Mouse (Mus musculus): ENCODE results near the gene Slco2a1. TPM values are rescaled to one million over a fixed set of nuclear protein-coding genes. Genes with fewer than 3 reads are reported as not detected.

Gene Slco2a1
- polyA plus RNA-seq, 1 experiment from 2014 or later: 15.2 TPM

DNA sequence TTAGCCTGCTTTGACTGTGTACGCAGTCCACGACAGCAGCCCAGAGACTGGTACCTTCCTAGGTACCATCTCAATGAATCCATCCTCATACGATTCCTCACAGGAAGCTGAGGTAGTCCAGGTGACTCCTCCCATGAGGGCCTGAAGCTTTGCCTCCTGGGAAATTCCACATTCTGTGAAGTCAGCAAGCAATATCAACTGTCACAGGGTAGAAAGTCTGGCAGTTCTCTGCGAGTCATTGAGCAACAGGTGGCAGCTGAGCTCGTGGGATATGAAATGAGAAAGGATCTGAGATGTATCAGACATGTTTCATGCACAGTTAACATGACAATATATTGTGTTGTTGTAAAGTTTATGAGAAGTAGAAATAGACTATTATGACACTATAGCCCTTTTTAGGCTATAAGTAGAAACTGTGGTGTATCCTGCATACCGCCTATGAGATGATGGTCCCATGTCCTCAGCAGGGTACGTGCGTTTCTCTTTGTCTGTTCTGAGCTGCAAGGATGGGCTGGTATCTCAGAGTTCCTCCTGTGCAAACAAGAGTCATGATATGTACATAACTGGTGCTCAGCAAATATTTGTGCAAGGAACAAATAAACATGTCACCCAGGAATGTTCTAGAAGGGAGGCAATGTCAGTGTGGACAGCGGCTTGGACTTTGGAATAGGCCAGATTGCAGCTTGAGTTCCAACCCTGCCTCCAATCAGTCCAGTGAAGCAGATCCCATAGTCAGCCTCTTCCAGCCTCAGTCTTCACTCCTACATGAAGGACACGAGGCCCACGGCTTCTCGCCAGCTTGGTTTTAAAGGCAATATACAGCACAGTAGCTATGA lies 7.5 kb downstream of the Slco2a1 start:
- Histone ChIP-seq H3K4me3 (ENCODE audit: low read length) (no peak overlapping the region), H3K4me1 (ENCODE audit: control insufficient read depth, insufficient read depth, low read length) (peaks cover 9% of the 10 kb centered on the region; the same call in 1 of the 2 replicates), H3K9ac (ENCODE audit: low read depth, low read length) (no peak overlapping the region), H3K27me3 (replicated peaks; ENCODE audit: control insufficient read depth, insufficient read depth, low read length) (no peaks in the 10 kb centered on the region), H3K27ac (ENCODE audit: low read length) (0 out of 2 replicates have a peak overlapping the region, but pooled peaks have one; percentile 33), H3K4me2 (ENCODE audit: low read depth, low read length) (no peak overlapping the region), H3K9me3 (ENCODE audit: control insufficient read depth, low read length) (no peaks in the 10 kb centered on the region), H3K36me3 (ENCODE audit: control insufficient read depth, insufficient read depth, low read length) (no peaks in the 10 kb centered on the region)
- peak; percentile 59 for ATAC-seq
- 64% methylated on average over 12 of the region's 12 CpGs for WGBS

DNA sequence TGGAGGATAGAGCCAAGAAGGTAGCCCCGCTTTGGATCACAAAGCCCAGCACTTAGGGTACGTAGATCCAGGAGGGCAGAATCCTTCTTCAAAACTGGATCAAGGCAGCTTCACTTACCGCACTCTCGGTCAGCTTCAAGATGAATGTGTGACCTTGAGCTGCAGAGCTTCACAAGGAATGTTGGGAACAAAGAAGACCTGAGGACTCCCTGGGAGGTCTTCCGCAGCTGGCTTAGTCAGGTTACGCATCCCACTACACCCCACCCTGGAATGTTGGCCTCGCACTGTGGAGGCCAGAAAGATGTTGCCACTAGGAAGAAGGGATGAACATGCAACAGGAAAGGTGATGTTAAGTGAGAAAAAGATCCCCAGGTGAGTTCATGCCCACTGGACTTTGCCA lies 11.9 kb downstream of the Slco2a1 start:
- ATAC-seq: no peak
- H3K9ac ChIP-seq (ENCODE audit: low read depth, low read length): no peak overlapping the region

DNA sequence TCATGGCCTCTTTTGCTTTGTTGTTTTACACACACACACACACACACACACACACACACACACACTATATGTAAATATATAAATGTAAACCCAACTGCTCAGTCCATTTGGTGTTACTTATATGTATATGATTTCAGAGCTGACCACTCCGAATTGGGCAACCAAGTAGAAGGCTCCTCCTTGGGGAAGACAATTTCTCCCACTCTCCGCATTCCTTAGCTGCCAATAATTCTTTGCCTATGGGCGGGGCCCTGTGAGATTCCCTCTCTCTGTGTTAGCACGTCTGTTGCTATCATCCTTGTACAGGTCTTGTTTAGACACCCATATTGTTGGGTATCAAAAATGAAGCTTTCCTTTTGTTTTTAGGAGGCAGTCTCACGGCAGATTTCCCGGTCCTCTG lies 15.8 kb downstream of the Slco2a1 start:
- no peaks in the 10 kb centered on the region for H3K36me3 ChIP-seq (ENCODE audit: control insufficient read depth, insufficient read depth, low read length)
- H3K4me1 ChIP-seq (ENCODE audit: control insufficient read depth, insufficient read depth, low read length): peaks cover 24% of the 10 kb centered on the region
- H3K27ac ChIP-seq (ENCODE audit: low read length): 0 out of 2 replicates have a peak overlapping the region, but pooled peaks have one; percentile 6
- WGBS: 68% methylated on average over 6 of the region's 6 CpGs
- no peaks in the 10 kb centered on the region for H3K9me3 ChIP-seq (ENCODE audit: control insufficient read depth, low read length)
- H3K4me2 ChIP-seq (ENCODE audit: low read depth, low read length): no peak overlapping the region
- no peak overlapping the region for H3K4me3 ChIP-seq (ENCODE audit: low read length)
- no peaks in the 10 kb centered on the region for H3K27me3 ChIP-seq (replicated peaks; ENCODE audit: control insufficient read depth, insufficient read depth, low read length)
- no peak overlapping the region for H3K9ac ChIP-seq (ENCODE audit: low read depth, low read length)
- ATAC-seq: no peak

More for the DNA sequence above, 11.9 kb downstream of the Slco2a1 start:
- H3K4me1 ChIP-seq (ENCODE audit: control insufficient read depth, insufficient read depth, low read length): peaks cover 14% of the 10 kb centered on the region; the same call in 1 of the 2 replicates
- H3K27ac ChIP-seq (ENCODE audit: low read length): no peak overlapping the region
- H3K9me3 ChIP-seq (ENCODE audit: control insufficient read depth, low read length): no peaks in the 10 kb centered on the region
- 76% methylated on average over 7 of the region's 7 CpGs for WGBS
- H3K4me3 ChIP-seq (ENCODE audit: low read length): no peak overlapping the region
- H3K36me3 ChIP-seq (ENCODE audit: control insufficient read depth, insufficient read depth, low read length): no peaks in the 10 kb centered on the region
- no peak overlapping the region for H3K4me2 ChIP-seq (ENCODE audit: low read depth, low read length)
- no peaks in the 10 kb centered on the region for H3K27me3 ChIP-seq (replicated peaks; ENCODE audit: control insufficient read depth, insufficient read depth, low read length)

DNA sequence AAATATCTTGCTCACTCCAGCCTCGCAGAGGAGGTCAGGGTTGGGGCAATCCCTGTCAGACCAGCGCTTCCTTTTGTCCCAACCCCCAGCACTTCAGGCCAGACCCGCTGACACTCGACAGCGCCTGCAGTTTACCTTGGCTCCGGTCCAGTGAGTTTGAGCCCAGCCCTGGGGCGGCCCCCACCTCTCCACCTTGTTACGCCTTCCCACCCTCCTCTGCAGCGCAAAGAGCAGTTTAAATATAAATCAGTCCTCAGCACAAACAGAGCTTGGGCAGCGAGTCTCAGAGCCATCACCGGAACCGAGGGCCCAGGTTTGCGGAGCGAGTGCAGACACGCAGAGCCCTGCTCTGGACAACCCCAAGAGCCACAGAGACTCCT lies 19.2 kb downstream of the Slco2a1 start:
- Histone ChIP-seq H3K4me1 (ENCODE audit: control insufficient read depth, insufficient read depth, low read length) (peaks cover 20% of the 10 kb centered on the region), H3K4me2 (ENCODE audit: low read depth, low read length) (peak overlapping the region; percentile 95), H3K27me3 (replicated peaks; ENCODE audit: control insufficient read depth, insufficient read depth, low read length) (no peaks in the 10 kb centered on the region), H3K9me3 (ENCODE audit: control insufficient read depth, low read length) (no peaks in the 10 kb centered on the region), H3K36me3 (ENCODE audit: control insufficient read depth, insufficient read depth, low read length) (no peaks in the 10 kb centered on the region), H3K4me3 (ENCODE audit: low read length) (peak overlapping the region; percentile 55), H3K9ac (ENCODE audit: low read depth, low read length) (peak overlapping the region; percentile 79), H3K27ac (ENCODE audit: low read length) (peak overlapping the region; percentile 92)
- WGBS: under 1% methylated on average over 15 of the region's 15 CpGs
- ATAC-seq: peak; percentile 89

DNA sequence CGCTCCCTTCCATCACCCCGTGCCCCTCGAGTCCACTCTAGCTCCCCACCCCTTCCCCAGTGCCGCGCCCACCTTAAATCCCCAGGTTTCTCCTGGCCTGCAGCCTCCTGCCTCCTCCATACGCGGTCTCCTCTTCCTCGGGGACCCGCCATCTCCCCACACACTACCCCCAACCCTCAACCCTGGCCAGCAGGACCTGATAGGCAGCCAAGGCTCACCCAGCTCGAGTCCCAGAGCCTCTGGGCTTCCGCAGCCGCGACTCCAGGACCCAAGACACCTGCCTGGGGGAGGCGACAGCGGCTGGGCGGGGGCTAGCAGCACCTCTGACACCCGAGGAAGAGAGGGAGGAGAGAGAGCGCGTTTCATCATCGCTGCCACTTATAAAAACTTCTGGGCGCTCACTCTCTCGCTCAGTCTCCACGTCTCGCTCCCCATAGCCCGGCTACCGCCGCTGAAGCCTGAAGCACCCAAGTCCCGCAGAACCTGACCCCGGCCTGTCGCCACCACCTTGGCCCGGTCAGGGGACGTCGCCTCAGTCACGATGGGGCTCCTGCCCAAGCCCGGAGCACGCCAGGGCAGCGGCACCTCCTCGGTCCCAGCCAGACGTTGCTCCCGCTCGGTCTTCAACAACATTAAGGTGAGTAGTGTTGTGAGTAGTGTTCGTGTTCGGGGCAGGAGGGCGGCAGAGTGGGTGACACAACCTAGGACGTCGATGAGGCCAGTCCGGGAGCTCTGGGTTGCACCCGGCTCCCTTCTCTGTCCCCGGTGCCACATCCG lies 19.8 kb downstream of the Slco2a1 start:
- peaks cover 20% of the 10 kb centered on the region for H3K4me1 ChIP-seq (ENCODE audit: control insufficient read depth, insufficient read depth, low read length)
- WGBS: 1% methylated on average over 50 of the region's 50 CpGs
- peak overlapping the region; percentile 79 for H3K9ac ChIP-seq (ENCODE audit: low read depth, low read length)
- peak overlapping the region; percentile 92 for H3K27ac ChIP-seq (ENCODE audit: low read length)
- H3K9me3 ChIP-seq (ENCODE audit: control insufficient read depth, low read length): no peaks in the 10 kb centered on the region
- no peaks in the 10 kb centered on the region for H3K27me3 ChIP-seq (replicated peaks; ENCODE audit: control insufficient read depth, insufficient read depth, low read length)
- peak; percentile 76 for ATAC-seq
- H3K36me3 ChIP-seq (ENCODE audit: control insufficient read depth, insufficient read depth, low read length): no peaks in the 10 kb centered on the region
- peak overlapping the region; percentile 95 for H3K4me2 ChIP-seq (ENCODE audit: low read depth, low read length)
- peak overlapping the region; percentile 55 for H3K4me3 ChIP-seq (ENCODE audit: low read length)

DNA sequence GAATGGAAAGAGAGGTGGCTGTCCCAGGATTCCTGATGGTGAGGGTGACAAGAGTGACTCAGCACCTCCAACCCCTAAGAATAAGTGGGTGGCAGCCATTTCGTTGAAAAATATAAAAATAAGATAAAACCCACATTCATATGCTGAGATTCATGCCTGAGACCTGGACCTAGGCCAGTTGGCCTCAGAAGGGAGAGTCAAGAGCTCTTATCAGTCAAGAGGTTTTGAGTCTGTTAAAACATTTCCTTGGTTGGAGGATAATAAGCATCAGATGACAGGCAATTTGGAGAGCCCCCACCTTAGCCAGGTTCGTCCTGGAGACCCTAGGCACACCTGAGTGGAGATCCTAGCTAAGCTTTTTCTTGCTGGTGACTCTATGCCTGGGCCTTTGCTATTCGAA lies 21.6 kb downstream of the Slco2a1 start:
- no peak overlapping the region for H3K4me2 ChIP-seq (ENCODE audit: low read depth, low read length)
- 66% methylated on average over 3 of the region's 3 CpGs for WGBS

DNA sequence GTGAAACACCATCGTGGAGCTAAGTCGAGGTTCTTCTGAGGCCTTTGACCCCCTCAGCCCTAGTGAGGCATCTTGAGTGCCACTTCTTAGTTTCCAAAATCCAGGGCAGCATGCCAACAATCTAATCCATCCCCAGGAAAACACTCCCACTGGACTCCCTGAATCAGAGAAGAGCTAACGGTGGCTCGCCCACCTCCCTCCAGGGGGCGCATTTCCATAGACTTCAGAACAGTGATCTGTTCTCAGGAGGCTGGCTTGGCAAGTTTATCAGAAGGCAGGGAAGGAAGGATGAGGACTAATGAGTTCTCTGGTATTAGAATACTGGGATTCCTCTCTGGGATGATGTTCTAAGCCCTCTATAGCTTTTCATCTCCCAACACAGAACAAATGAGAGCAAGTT lies 24.9 kb downstream of the Slco2a1 start:
- H3K27ac ChIP-seq (ENCODE audit: low read length): no peak overlapping the region
- ATAC-seq: no peak
- no peaks in the 10 kb centered on the region; the same call in 1 of the 2 replicates for H3K4me1 ChIP-seq (ENCODE audit: control insufficient read depth, insufficient read depth, low read length)
- H3K4me3 ChIP-seq (ENCODE audit: low read length): no peak overlapping the region
- H3K4me2 ChIP-seq (ENCODE audit: low read depth, low read length): no peak overlapping the region
- no peaks in the 10 kb centered on the region for H3K27me3 ChIP-seq (replicated peaks; ENCODE audit: control insufficient read depth, insufficient read depth, low read length)
- H3K36me3 ChIP-seq (ENCODE audit: control insufficient read depth, insufficient read depth, low read length): no peaks in the 10 kb centered on the region
- no peak overlapping the region for H3K9ac ChIP-seq (ENCODE audit: low read depth, low read length)
- WGBS: 15% methylated on average over 5 of the region's 5 CpGs
- H3K9me3 ChIP-seq (ENCODE audit: control insufficient read depth, low read length): no peaks in the 10 kb centered on the region

More for the DNA sequence above, 21.6 kb downstream of the Slco2a1 start:
- H3K27me3 ChIP-seq (replicated peaks; ENCODE audit: control insufficient read depth, insufficient read depth, low read length): no peaks in the 10 kb centered on the region
- no peak overlapping the region for H3K4me3 ChIP-seq (ENCODE audit: low read length)
- H3K27ac ChIP-seq (ENCODE audit: low read length): no peak overlapping the region
- H3K36me3 ChIP-seq (ENCODE audit: control insufficient read depth, insufficient read depth, low read length): no peaks in the 10 kb centered on the region
- peaks cover 15% of the 10 kb centered on the region for H3K4me1 ChIP-seq (ENCODE audit: control insufficient read depth, insufficient read depth, low read length)
- no peaks in the 10 kb centered on the region for H3K9me3 ChIP-seq (ENCODE audit: control insufficient read depth, low read length)
- no peak for ATAC-seq
- no peak overlapping the region for H3K9ac ChIP-seq (ENCODE audit: low read depth, low read length)

DNA sequence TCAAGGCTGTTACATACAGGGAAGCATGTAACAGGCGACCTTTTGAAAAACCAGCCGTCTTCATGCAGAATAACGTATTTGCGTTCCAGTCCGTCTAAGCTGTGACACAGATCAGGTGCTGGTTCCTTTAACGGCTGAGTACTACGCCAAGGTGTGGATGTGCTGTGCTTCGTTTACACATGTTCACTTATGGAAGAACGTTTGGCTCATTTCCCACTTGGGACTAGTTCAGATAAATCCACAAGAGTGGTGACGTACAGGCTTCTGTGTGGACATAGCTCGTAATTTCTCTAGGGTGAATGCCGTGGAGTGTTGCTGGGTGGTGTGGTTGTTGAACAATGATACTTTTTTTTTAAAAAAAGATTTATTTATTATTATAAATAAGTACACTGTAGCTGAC lies 26.2 kb downstream of the Slco2a1 start:
- 75% methylated on average over 12 of the region's 12 CpGs for WGBS
- Histone ChIP-seq H3K36me3 (ENCODE audit: control insufficient read depth, insufficient read depth, low read length) (no peaks in the 10 kb centered on the region), H3K9me3 (ENCODE audit: control insufficient read depth, low read length) (no peaks in the 10 kb centered on the region), H3K4me1 (ENCODE audit: control insufficient read depth, insufficient read depth, low read length) (no peaks in the 10 kb centered on the region), H3K4me2 (ENCODE audit: low read depth, low read length) (no peak overlapping the region), H3K27ac (ENCODE audit: low read length) (no peak overlapping the region), H3K4me3 (ENCODE audit: low read length) (no peak overlapping the region), H3K27me3 (replicated peaks; ENCODE audit: control insufficient read depth, insufficient read depth, low read length) (no peaks in the 10 kb centered on the region), H3K9ac (ENCODE audit: low read depth, low read length) (no peak overlapping the region)
- ATAC-seq: no peak

DNA sequence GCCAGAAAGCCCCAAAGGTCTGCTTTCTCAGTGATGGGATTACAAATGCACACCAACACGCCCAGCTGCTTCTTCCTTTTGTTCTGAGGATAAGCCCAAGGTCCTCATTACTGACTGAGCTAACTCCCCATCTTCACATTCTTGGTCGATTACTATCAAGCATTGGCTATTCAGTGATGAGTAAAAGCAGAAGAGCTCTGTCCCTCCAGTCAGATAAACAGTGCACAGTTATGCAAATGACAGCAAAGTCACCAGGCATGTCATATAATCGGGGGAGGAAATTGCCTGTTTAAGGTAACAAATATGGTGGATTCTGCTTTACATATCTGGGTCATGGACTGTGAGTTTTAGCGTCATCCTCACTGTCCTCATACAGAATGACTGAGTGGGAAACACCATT lies 35.6 kb downstream of the Slco2a1 start:
- Histone ChIP-seq H3K27me3 (replicated peaks; ENCODE audit: control insufficient read depth, insufficient read depth, low read length) (no peaks in the 10 kb centered on the region), H3K4me2 (ENCODE audit: low read depth, low read length) (no peak overlapping the region), H3K9ac (ENCODE audit: low read depth, low read length) (no peak overlapping the region), H3K9me3 (ENCODE audit: control insufficient read depth, low read length) (no peaks in the 10 kb centered on the region), H3K4me1 (ENCODE audit: control insufficient read depth, insufficient read depth, low read length) (no peaks in the 10 kb centered on the region), H3K4me3 (ENCODE audit: low read length) (no peak overlapping the region), H3K27ac (ENCODE audit: low read length) (no peak overlapping the region), H3K36me3 (ENCODE audit: control insufficient read depth, insufficient read depth, low read length) (no peaks in the 10 kb centered on the region)
- ATAC-seq: no peak
- 76% methylated on average over 4 of the region's 4 CpGs for WGBS
